Mouse (Mus musculus): ENCODE measurements around the gene Ppfia3. TPM values are rescaled to one million over a fixed set of nuclear protein-coding genes. Genes with fewer than 3 reads are reported as not detected.

Gene Ppfia3
- total RNA-seq, 2 experiments from 2014 or later: 0.22 to 0.31 TPM

Other genes with a start within 250 kb of the Ppfia3 start
- 100 to 1,000 TPM; 752 to 773 TPM for gene Rps11, start 242.6 kb downstream of the Ppfia3 start, total RNA-seq (2021)
- gene Rpl13a, start 238.3 kb downstream of the Ppfia3 start, total RNA-seq (2021): 100 to 1,000 TPM; 809 to 865 TPM
- not detected for gene Gm45713, start 230.8 kb downstream of the Ppfia3 start, total RNA-seq (2021)
- 1 to 10 TPM; 5.7 to 6.5 TPM for gene Flt3l, start 230.6 kb downstream of the Ppfia3 start, total RNA-seq (2021)
- gene Pih1d1, start 212.7 kb downstream of the Ppfia3 start, total RNA-seq (2021): 10 to 100 TPM; 47.1 to 49.0 TPM
- gene Aldh16a1, start 212.4 kb downstream of the Ppfia3 start, total RNA-seq (2021): 10 to 100 TPM; 36.6 to 48.2 TPM
- gene Slc17a7, start 203.1 kb downstream of the Ppfia3 start, total RNA-seq (2021): 1 to 10 TPM; 6.1 to 6.7 TPM
- not detected for gene Gfy, start 187.4 kb downstream of the Ppfia3 start, total RNA-seq (2021)
- not detected for gene Pth2, start 186.0 kb downstream of the Ppfia3 start, total RNA-seq (2021)
- not detected for gene Ccdc155, start 162.1 kb downstream of the Ppfia3 start, total RNA-seq (2021)
- not detected for gene Dkkl1, start 154.9 kb downstream of the Ppfia3 start, total RNA-seq (2021)
- gene Tead2, start 151.3 kb downstream of the Ppfia3 start, total RNA-seq (2021): 10 to 100 TPM; 27.5 to 32.3 TPM
- gene Cd37, start 127.9 kb downstream of the Ppfia3 start, total RNA-seq (2021): 1 to 10 TPM; 3.0 to 4.0 TPM
- gene Slc6a16, start 125.9 kb downstream of the Ppfia3 start, total RNA-seq (2021): not detected
- gene Slc6a21, start 89.5 kb downstream of the Ppfia3 start, total RNA-seq (2021): not detected
- 10 to 100 TPM; 21.0 to 26.1 TPM for gene Trpm4, start 33.2 kb downstream of the Ppfia3 start, total RNA-seq (2021)
- 100 to 1,000 TPM; 320 to 351 TPM for gene Hrc, start 31.7 kb downstream of the Ppfia3 start, total RNA-seq (2021)
- 1 to 10 TPM in 1 of 2 experiments, under 1 TPM in 1; 0.97 to 1.1 TPM for gene Lin7b, start 3.6 kb upstream of the Ppfia3 start, total RNA-seq (2021)
- 100 to 1,000 TPM; 146 to 161 TPM for gene Snrnp70, start 28.7 kb upstream of the Ppfia3 start, total RNA-seq (2021)
- under 1 TPM; 0.41 to 0.79 TPM for gene Kcna7, start 38.6 kb upstream of the Ppfia3 start, total RNA-seq (2021)
- under 1 TPM; 0.22 to 0.26 TPM for gene Ntf5, start 46.7 kb upstream of the Ppfia3 start, total RNA-seq (2021)
- gene Lhb, start 53.8 kb upstream of the Ppfia3 start, total RNA-seq (2021): not detected
- gene Gys1, start 67.8 kb upstream of the Ppfia3 start, total RNA-seq (2021): 10 to 100 TPM; 74.6 to 79.0 TPM
- gene Ruvbl2, start 71.1 kb upstream of the Ppfia3 start, total RNA-seq (2021): 10 to 100 TPM; 30.4 to 30.7 TPM
- gene Ftl1, start 92.9 kb upstream of the Ppfia3 start, total RNA-seq (2021): 100 to 1,000 TPM; 232 to 268 TPM
- 10 to 100 TPM; 44.5 to 45.8 TPM for gene Bax, start 99.9 kb upstream of the Ppfia3 start, total RNA-seq (2021)
- not detected for gene Tulp2, start 114.9 kb upstream of the Ppfia3 start, total RNA-seq (2021)
- gene Gm45808, start 119.8 kb upstream of the Ppfia3 start, total RNA-seq (2021): 1 to 10 TPM; 2.2 to 2.5 TPM
- 1 to 10 TPM; 4.7 to 6.0 TPM for gene Dhdh, start 121.8 kb upstream of the Ppfia3 start, total RNA-seq (2021)
- gene Nucb1, start 143.4 kb upstream of the Ppfia3 start, total RNA-seq (2021): 100 to 1,000 TPM; 144 to 151 TPM
- gene Ppp1r15a, start 159.2 kb upstream of the Ppfia3 start, total RNA-seq (2021): 10 to 100 TPM; 24.5 to 45.4 TPM
- gene Plekha4, start 159.3 kb upstream of the Ppfia3 start, total RNA-seq (2021): 1 to 10 TPM; 4.1 to 5.6 TPM
- gene Hsd17b14, start 187.9 kb upstream of the Ppfia3 start, total RNA-seq (2021): under 1 TPM; 0.25 to 0.34 TPM
- 10 to 100 TPM; 54.7 to 54.9 TPM for gene Bcat2, start 203.1 kb upstream of the Ppfia3 start, total RNA-seq (2021)
- not detected for gene Fgf21, start 248.5 kb upstream of the Ppfia3 start, total RNA-seq (2021)